Mouse (Mus musculus) embryonic facial prominence, embryonic 15.5 days (tissue): ENCODE data around the gene Spock2. TPM values are rescaled to one million over a fixed set of nuclear protein-coding genes. Genes with fewer than 3 reads are reported as not detected.
"Not testable (repeated sequence)": the region's sequence is repeated elsewhere in the genome, so short reads cannot be mapped to it uniquely, and the experiment has no call there.

ENCODE experiments used
- ATAC-seq: fragments of 200-750 bp; cut with Nextera tagmentation; 2 replicates; pipeline ENCODE4 v1.8.0; 2017; ENCODE audit warnings: low read depth, moderate TSS enrichment; ENCODE audit not compliant: insufficient number of reproducible peaks, low FRiP score, low TSS enrichment
- H3K27ac ChIP-seq: fragments of 300-500 bp; sonication (generic); replicated peaks from 2 replicates; pipeline ENCODE4 v1.5.1; 2015; ENCODE audit warnings: mild to moderate bottlenecking, inconsistent platforms
- H3K27me3 ChIP-seq: fragments of 300-500 bp; sonication (generic); 2 replicates; pipeline ENCODE4 v1.6.1; 2015; ENCODE audit warnings: inconsistent platforms
- H3K36me3 ChIP-seq: fragments of 300-500 bp; sonication (generic); 2 replicates; pipeline ENCODE4 v1.6.1; 2015; ENCODE audit warnings: mild to moderate bottlenecking, inconsistent platforms
- H3K4me1 ChIP-seq: fragments of 300-500 bp; sonication (generic); 2 replicates; pipeline ENCODE4 v1.6.1; 2015; ENCODE audit warnings: inconsistent platforms
- H3K4me2 ChIP-seq: fragments of 300-500 bp; sonication (generic); replicated peaks from 2 replicates; pipeline ENCODE4 v1.6.1; 2015; ENCODE audit warnings: mild to moderate bottlenecking, inconsistent platforms
- H3K4me3 ChIP-seq: fragments of 300-500 bp; sonication (generic); replicated peaks from 2 replicates; pipeline ENCODE4 v1.5.1; 2015; ENCODE audit warnings: mild to moderate bottlenecking, inconsistent platforms
- H3K9ac ChIP-seq: fragments of 300-500 bp; sonication (generic); 2 replicates; pipeline ENCODE4 v1.6.1; 2015; ENCODE audit warnings: inconsistent platforms
- H3K9me3 ChIP-seq: fragments of 300-500 bp; sonication (generic); replicated peaks from 2 replicates; pipeline ENCODE4 v1.6.1; 2016; ENCODE audit warnings: inconsistent platforms
- WGBS: fragments of 180-500 bp; shearing (Covaris S2); methylation state at CpG from one replicate; pipeline ENCODE4 v1.1.7; 2015; 5-methylcytosine and 5-hydroxymethylcytosine counted together
- polyA plus RNA-seq: library from polyadenylated mRNA; unstranded; fragments of >200 nt; fragmentation: Nextera tagmentation; extraction: Ambion mirVana; gene quantifications from 2 replicates; pipeline ENCODE4 v1.2.1, GENCODE M21; 2015

The Spock2 gene
- polyA plus RNA-seq, 1 experiment from 2014 or later, result 11.9 TPM

GRCm38 (mm10) chr10:60125529-60126327 lies 19.7 kb downstream of the Spock2 start:
- 21% methylated on average over 22 of the region's 22 CpGs for WGBS
- Histone ChIP-seq H3K4me3 (peak overlapping the region; percentile 10; the same call in 1 of the 2 replicates), H3K4me1 (no peaks in the 10 kb centered on the region), H3K9me3 (no peaks in the 10 kb centered on the region), H3K9ac (no peak overlapping the region), H3K4me2 (peak overlapping the region; percentile 21; the same call in 1 of the 2 replicates), H3K36me3 (0 out of 2 replicates have a peak, but pooled peaks cover 3% of the 10 kb centered on the region), H3K27ac (no peak overlapping the region), H3K27me3 (no peaks in the 10 kb centered on the region)
- ATAC-seq, result peak; percentile 36; the same call in 1 of the 2 replicates

DNA sequence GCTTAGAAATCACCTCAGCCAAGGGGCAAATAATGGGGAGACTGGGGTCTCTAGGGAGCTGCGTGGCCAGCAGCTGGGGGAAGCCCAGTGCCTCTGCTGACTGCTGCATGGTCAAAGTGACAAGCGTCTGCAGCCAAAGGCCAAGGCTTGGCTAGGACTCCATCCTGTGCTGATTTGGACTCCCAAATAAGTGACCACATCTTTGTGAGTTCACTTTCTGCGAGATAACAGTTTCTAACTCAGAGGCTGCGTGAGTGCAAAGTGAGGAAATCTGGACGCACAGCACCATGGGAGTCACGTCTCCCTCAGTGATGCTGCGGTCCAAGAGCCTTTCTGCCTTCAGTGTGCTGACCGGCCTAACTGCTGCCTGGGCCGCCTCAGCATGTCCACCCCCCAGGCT lies 22.3 kb downstream of the Spock2 start:
- Histone ChIP-seq H3K9me3 (no peaks in the 10 kb centered on the region), H3K9ac (no peak overlapping the region), H3K36me3 (0 out of 2 replicates have a peak, but pooled peaks cover 3% of the 10 kb centered on the region), H3K4me2 (no peak overlapping the region), H3K27ac (no peak overlapping the region), H3K4me3 (no peak overlapping the region), H3K4me1 (peaks cover 3% of the 10 kb centered on the region; the same call in 1 of the 2 replicates), H3K27me3 (no peaks in the 10 kb centered on the region)
- ATAC-seq, result no peak
- 85% methylated on average over 9 of the region's 9 CpGs for WGBS

DNA sequence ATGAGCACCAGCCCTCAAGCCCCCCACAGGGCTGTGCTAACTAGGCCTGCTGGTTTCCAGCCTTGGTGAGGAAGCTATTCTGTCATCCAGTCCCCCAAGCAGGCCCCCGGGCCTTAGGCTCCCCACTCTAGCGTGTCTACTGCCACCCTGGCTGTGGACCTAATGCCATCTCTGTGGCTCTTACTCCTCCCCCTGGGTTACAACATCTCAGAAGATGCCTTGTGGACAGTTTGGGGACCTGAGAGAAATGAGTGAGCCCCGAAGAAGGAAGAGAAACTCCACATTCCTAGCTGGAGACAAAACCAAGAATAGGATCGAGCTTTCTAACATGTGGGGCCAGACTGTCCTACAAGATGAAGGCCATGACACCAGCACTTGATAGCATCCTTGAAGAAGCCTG lies 24.5 kb downstream of the Spock2 start:
- Histone ChIP-seq H3K27me3 (no peaks in the 10 kb centered on the region), H3K9ac (no peak overlapping the region), H3K9me3 (no peaks in the 10 kb centered on the region), H3K4me3 (no peak overlapping the region), H3K4me2 (no peak overlapping the region), H3K4me1 (peaks cover 14% of the 10 kb centered on the region), H3K36me3 (0 out of 2 replicates have a peak, but pooled peaks cover 3% of the 10 kb centered on the region), H3K27ac (no peak overlapping the region)
- WGBS, result 82% methylated on average over 4 of the region's 4 CpGs
- no peak for ATAC-seq

DNA sequence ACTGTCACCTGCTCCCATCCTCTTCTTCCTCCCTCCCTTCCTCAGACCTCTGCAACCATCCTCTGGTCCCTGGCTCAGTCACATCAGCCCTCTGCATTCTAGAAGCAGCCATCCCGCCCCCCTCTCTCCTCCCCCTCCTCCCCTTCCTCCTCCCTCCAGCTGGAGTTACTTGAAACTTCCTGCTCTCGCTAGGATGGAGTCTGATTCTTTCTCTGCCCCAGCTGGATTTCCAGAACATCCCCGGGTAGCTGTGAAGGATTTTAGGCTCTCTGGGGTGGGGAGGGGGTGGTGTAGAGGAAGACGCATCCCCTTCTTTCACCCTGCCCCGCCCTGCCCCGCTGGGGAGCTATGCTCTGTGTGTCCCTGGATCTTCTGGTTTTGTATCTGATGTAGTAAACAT lies 27.5 kb downstream of the Spock2 start:
- no peak overlapping the region for H3K27ac ChIP-seq
- no peak overlapping the region for H3K4me3 ChIP-seq
- no peaks in the 10 kb centered on the region for H3K27me3 ChIP-seq
- H3K36me3 ChIP-seq, result 0 out of 2 replicates have a peak, but pooled peaks cover 3% of the 10 kb centered on the region
- H3K4me2 ChIP-seq, result no peak overlapping the region
- H3K9ac ChIP-seq, result no peak overlapping the region
- 11% methylated on average over 6 of the region's 6 CpGs for WGBS
- no peak for ATAC-seq
- H3K9me3 ChIP-seq, result no peaks in the 10 kb centered on the region
- peaks cover 14% of the 10 kb centered on the region for H3K4me1 ChIP-seq

GRCm38 (mm10) chr10:60134201-60134600 lies 28.2 kb downstream of the Spock2 start:
- H3K36me3 ChIP-seq, result 0 out of 2 replicates have a peak, but pooled peaks cover 3% of the 10 kb centered on the region
- H3K9ac ChIP-seq, result no peak overlapping the region
- H3K4me1 ChIP-seq, result peaks cover 14% of the 10 kb centered on the region
- ATAC-seq, result 0 out of 2 replicates have a peak, but pooled peaks have one; percentile 18
- H3K9me3 ChIP-seq, result no peaks in the 10 kb centered on the region
- H3K4me3 ChIP-seq, result no peak overlapping the region
- WGBS, result 41% methylated on average over 9 of the region's 9 CpGs
- no peak overlapping the region for H3K27ac ChIP-seq
- H3K4me2 ChIP-seq, result no peak overlapping the region
- no peaks in the 10 kb centered on the region for H3K27me3 ChIP-seq

- H3K9me3 ChIP-seq, H3K9ac ChIP-seq, H3K4me2 ChIP-seq, H3K4me3 ChIP-seq, ATAC-seq, H3K27me3 ChIP-seq, H3K27ac ChIP-seq, H3K36me3 ChIP-seq: not testable (repeated sequence)
- peaks cover 14% of the 10 kb centered on the region for H3K4me1 ChIP-seq
- 73% methylated on average over 1 of the region's 1 CpGs for WGBS
Measured at GRCm38 (mm10) chr10:60136010-60136409, 30.0 kb downstream of the Spock2 start.

DNA sequence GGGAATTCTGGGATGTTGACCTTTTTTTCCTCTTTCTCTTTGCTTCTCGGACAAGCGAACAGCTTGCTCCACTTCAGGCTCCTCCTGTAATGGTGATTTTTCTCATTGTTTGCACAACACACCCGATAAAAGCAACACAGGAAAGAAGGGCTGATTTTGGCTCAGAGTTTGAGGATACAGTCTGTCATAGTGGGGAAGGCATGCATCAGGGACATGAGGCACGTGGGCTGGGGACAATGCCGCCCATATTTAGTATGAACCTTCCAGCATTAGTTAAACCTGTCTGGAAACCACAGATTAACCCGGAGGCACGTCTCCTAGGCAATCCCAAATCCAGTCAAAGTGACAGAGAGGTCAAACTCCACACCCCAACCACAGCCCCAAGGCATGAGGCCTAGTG lies 30.9 kb downstream of the Spock2 start:
- H3K36me3 ChIP-seq, result no peaks in the 10 kb centered on the region
- peaks cover 14% of the 10 kb centered on the region for H3K4me1 ChIP-seq
- H3K4me3 ChIP-seq, result no peak overlapping the region
- 71% methylated on average over 7 of the region's 7 CpGs for WGBS
- H3K27me3 ChIP-seq, result no peaks in the 10 kb centered on the region
- H3K4me2 ChIP-seq, result no peak overlapping the region
- H3K9ac ChIP-seq, result no peak overlapping the region
- no peaks in the 10 kb centered on the region for H3K9me3 ChIP-seq
- no peak overlapping the region for H3K27ac ChIP-seq
- ATAC-seq, result no peak

GRCm38 (mm10) chr10:60138680-60139079 lies 32.7 kb downstream of the Spock2 start:
- no peak overlapping the region for H3K9ac ChIP-seq
- no peaks in the 10 kb centered on the region for H3K9me3 ChIP-seq
- no peaks in the 10 kb centered on the region for H3K36me3 ChIP-seq
- H3K4me2 ChIP-seq, result no peak overlapping the region
- no peaks in the 10 kb centered on the region for H3K27me3 ChIP-seq
- 80% methylated on average over 5 of the region's 5 CpGs for WGBS
- ATAC-seq, result no peak
- H3K27ac ChIP-seq, result no peak overlapping the region
- H3K4me1 ChIP-seq, result peaks cover 7% of the 10 kb centered on the region
- H3K4me3 ChIP-seq, result no peak overlapping the region

DNA sequence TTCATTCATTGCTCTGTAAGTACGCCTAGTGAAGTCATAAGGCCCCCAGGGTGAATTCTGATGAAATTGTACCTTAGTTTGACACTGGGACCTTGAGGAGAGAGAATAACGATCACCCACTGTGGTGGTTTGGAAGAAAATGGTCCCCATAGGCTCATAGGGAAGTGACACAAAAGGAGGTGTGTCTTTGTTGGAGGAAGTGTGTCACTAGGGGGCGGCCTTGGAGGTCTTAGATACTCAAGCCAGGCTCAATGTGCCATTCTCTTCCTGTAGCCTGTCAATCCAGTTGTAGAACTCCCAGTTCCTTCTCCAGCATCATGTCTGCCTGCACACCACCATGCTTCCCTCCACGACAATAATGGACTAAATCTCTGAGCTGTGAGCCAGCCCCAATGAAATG lies 34.7 kb downstream of the Spock2 start:
- no peak overlapping the region for H3K4me2 ChIP-seq
- no peak overlapping the region for H3K9ac ChIP-seq
- no peaks in the 10 kb centered on the region for H3K27me3 ChIP-seq
- H3K9me3 ChIP-seq, result no peaks in the 10 kb centered on the region
- no peaks in the 10 kb centered on the region for H3K4me1 ChIP-seq
- H3K4me3 ChIP-seq, result no peak overlapping the region
- H3K27ac ChIP-seq, result no peak overlapping the region
- no peaks in the 10 kb centered on the region for H3K36me3 ChIP-seq
- no peak for ATAC-seq
- WGBS, result 87% methylated on average over 4 of the region's 4 CpGs

DNA sequence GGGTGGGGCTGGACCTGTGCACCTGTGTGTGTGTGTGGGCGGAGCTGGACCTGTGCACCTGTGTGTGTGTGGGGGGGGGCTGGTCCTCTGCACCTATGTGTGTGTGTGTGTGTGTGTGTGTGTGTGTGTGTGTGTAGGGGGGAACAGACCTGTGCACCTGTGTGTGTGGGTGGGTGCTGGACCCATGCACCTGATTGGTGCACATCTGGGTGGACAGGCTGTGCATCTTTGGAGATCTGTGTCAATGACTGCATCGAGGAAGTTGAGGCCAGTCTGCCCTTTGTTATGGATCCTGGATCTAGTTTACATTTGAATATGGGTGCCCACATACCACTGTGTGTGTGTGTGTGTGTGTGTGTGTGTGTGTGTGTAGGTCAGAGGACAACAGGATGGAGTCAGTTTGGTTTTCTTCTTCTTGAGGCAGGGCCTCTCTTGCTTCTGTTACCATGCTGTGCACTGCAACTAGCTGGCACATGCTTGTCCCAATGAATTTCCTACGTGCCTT lies 35.7 kb downstream of the Spock2 start:
- WGBS, result 84% methylated on average over 3 of the region's 3 CpGs
- no peak for ATAC-seq

GRCm38 (mm10) chr10:60147510-60148047 lies 41.6 kb downstream of the Spock2 start:
- not testable (repeated sequence) for H3K9ac ChIP-seq, H3K4me3 ChIP-seq, ATAC-seq, H3K27me3 ChIP-seq, H3K36me3 ChIP-seq, H3K9me3 ChIP-seq, H3K4me2 ChIP-seq, H3K27ac ChIP-seq, H3K4me1 ChIP-seq
- WGBS, result 62% methylated on average over 10 of the region's 10 CpGs

More for the DNA sequence above, 35.7 kb downstream of the Spock2 start:
- Histone ChIP-seq H3K4me3 (no peak overlapping the region), H3K9ac (no peak overlapping the region), H3K27me3 (no peaks in the 10 kb centered on the region), H3K27ac (no peak overlapping the region), H3K9me3 (no peaks in the 10 kb centered on the region), H3K4me2 (no peak overlapping the region), H3K4me1 (no peaks in the 10 kb centered on the region), H3K36me3 (no peaks in the 10 kb centered on the region)
